7 mouse cellular contexts compared by ENCODE assay signal in genomic region chr12:3364508-3365448, GRCm38 (mm10). TPM values are rescaled to one million over a fixed set of nuclear protein-coding genes. Genes with fewer than 3 reads are reported as not detected.
DNase-seq lines count a peak whose midpoint lies in the region; ATAC-seq lines count a peak whose summit lies in the region.

TSS of gene Kif3c (plus strand) at chr12:3365132.

- peak; percentile 92 for ATAC-seq in intestine, embryonic 15.5 days
- peak; percentile 66 for ATAC-seq in megakaryocyte-erythroid progenitor cell, adult 5-6 weeks (replicated peaks; ENCODE audit: low FRiP score, low TSS enrichment, poor library complexity, severe bottlenecking)

- H3K27me3 ChIP-seq in intestine, embryonic 15.5 days (replicated peaks): no peaks in the 10 kb centered on the region

- H3K27ac ChIP-seq in intestine, embryonic 15.5 days: peak within 1 kb of the TSS; percentile 61

- peaks cover 16% of the 10 kb centered on the region for H3K4me1 ChIP-seq in intestine, embryonic 15.5 days (replicated peaks)

- H3K4me3 ChIP-seq in intestine, embryonic 15.5 days (replicated peaks): peak within 1 kb of the TSS; percentile 70

- 8% methylated on average over 47 of the region's 48 CpGs for WGBS in intestine, embryonic 15.5 days

- H3K4me2 ChIP-seq in intestine, embryonic 15.5 days (replicated peaks): peak within 1 kb of the TSS; percentile 92

- H3K9ac ChIP-seq in intestine, embryonic 15.5 days: peak within 1 kb of the TSS; percentile 65

- DNase-seq in adrenal gland, adult (ENCODE audit: inconsistent age in 2 of 2, low spot score in 1 of 2): peak; percentile 84 to 95
- peak; percentile 90 for DNase-seq in embryo, embryonic 11 days
- DNase-seq in gastrocnemius, postnatal 36 days: peak; percentile 53 to 64
- peak; percentile 89 to 93 for DNase-seq in left cerebral cortex, postnatal 14 days (ENCODE audit: low spot score in 2 of 2)
- DNase-seq in right cerebral cortex, postnatal 25 days: peak; percentile 90

- H3K9me3 ChIP-seq in intestine, embryonic 15.5 days: no peaks in the 10 kb centered on the region

- intact Hi-C loops in gastrocnemius, postnatal 36 days (cut with DNase I): loop anchor here (5.0 kb wide), 2 partner anchors 63 to 127 kb away; partner anchors contain the start of gene Asxl2
- intact Hi-C loops in left cerebral cortex, postnatal 14 days (cut with DNase I): loop anchor here (2.0 to 10.0 kb wide), 2 partner anchors 54 to 270 kb away; no protein-coding TSS in a partner anchor

- no peaks in the 10 kb centered on the region for H3K36me3 ChIP-seq in intestine, embryonic 15.5 days

RNA-seq across cellular contexts. Expression of gene Kif3c, which starts in this region (rescaled TPM):
- 10 to 100 TPM; 14.3 to 22.9 TPM for total RNA-seq in gastrocnemius, postnatal 36 days (2021)
- 8.1 and 8.7 TPM in 2 replicates for polyA plus RNA-seq in intestine, embryonic 15.5 days (2015; fragmentation: Nextera tagmentation; extraction: Ambion mirVana)
- total RNA-seq in left cerebral cortex, postnatal 14 days (2021): 100 to 1,000 TPM; 210 to 212 TPM
- total RNA-seq in megakaryocyte-erythroid progenitor cell, adult 5-6 weeks (2014; fragmentation: Nextera tagmentation): 1.2 and 2.3 TPM in 2 replicates
- total RNA-seq in megakaryocyte-erythroid progenitor cell, adult 5-6 weeks (2017): 0.33 and 4.3 TPM in 2 replicates

Comparison
In these comparisons a context has a peak if more than half of its experiments do, and no peak if none do; other contexts are left out.
1. Peak in every context shown above with its lines: DNase-seq, ATAC-seq, H3K4me3 ChIP-seq and H3K27ac ChIP-seq.
2. RNA of gene Kif3c (total RNA-seq): 210 to 212 TPM in left cerebral cortex, postnatal 14 days; 14.3 to 22.9 TPM in gastrocnemius, postnatal 36 days and 0.33 to 4.3 TPM in megakaryocyte-erythroid progenitor cell, adult 5-6 weeks; every median in the first group is over 4 times any median in the second.